Mouse (Mus musculus) MEL (cell line): ENCODE measurements at regions not wholly inside any gene's neighbourhood (a gene's known extent, or its start where the extent isn't known, plus 50 kb on each side); places are given as distances from the start of the nearest gene placed in this dataset.

ENCODE experiments used
- DNase-seq: peaks from one replicate; pipeline ENCODE4 v3.0.0; 2011; ENCODE audit warnings: low read depth, low spot score
- H3K27ac ChIP-seq: 2 replicates; pipeline ENCODE4 v1.5.1; 2012; ENCODE audit warnings: low read depth, mild to moderate bottlenecking, control low read depth, low read length, moderate library complexity; ENCODE audit not compliant: control insufficient read depth
- H3K27me3 ChIP-seq, 2 experiments: fragments of 150-350 bp in 1 of 2; sonication (generic) in 1 of 2; 2 replicates each; pipeline ENCODE4 v1.6.1; 2012; ENCODE audit warnings: low read length in 2 of 2, mild to moderate bottlenecking in 2 of 2, improper control_type of control experiment in 1 of 2, moderate library complexity in 1 of 2; ENCODE audit not compliant: insufficient read depth in 2 of 2, control insufficient read depth in 1 of 2
- H3K36me3 ChIP-seq, 2 experiments: 2 replicates each; pipeline ENCODE4 v1.6.1; 2012 to 2014; ENCODE audit warnings: low read length in 2 of 2, improper control_type of control experiment in 1 of 2, inconsistent platforms in 1 of 2, mild to moderate bottlenecking in 1 of 2; ENCODE audit not compliant: insufficient read depth in 2 of 2, control insufficient read depth in 1 of 2
- H3K4me1 ChIP-seq, 2 experiments: fragments of 150-350 bp in 1 of 2; sonication (generic) in 1 of 2; 2 replicates each; pipeline ENCODE4 v1.6.1; 2012; ENCODE audit warnings: low read length in 2 of 2, improper control_type of control experiment in 1 of 2, mild to moderate bottlenecking in 1 of 2; ENCODE audit not compliant: insufficient read depth in 2 of 2, control insufficient read depth in 1 of 2
- H3K4me3 ChIP-seq, 2 experiments: fragments of 150-350 bp in 1 of 2; sonication (generic) in 1 of 2; 2 replicates each; pipeline ENCODE4 v1.5.1; 2012; ENCODE audit warnings: low read depth in 2 of 2, low read length in 2 of 2, mild to moderate bottlenecking in 2 of 2, moderate library complexity in 2 of 2, control low read depth in 1 of 2, improper control_type of control experiment in 1 of 2; ENCODE audit not compliant: control insufficient read depth in 1 of 2, insufficient read depth in 1 of 2
- H3K79me2 ChIP-seq: 2 replicates; pipeline ENCODE4 v1.6.1; 2012; ENCODE audit warnings: mild to moderate bottlenecking, low read length, moderate library complexity; ENCODE audit not compliant: control insufficient read depth, poor library complexity, insufficient read depth
- H3K9ac ChIP-seq: 2 replicates; pipeline ENCODE4 v1.6.1; 2012; ENCODE audit warnings: low read depth, mild to moderate bottlenecking, control low read depth, low read length, moderate library complexity; ENCODE audit not compliant: control insufficient read depth, poor library complexity, severe bottlenecking
- H3K9me3 ChIP-seq: fragments of 150-350 bp; sonication (generic); replicated peaks from 2 replicates; pipeline ENCODE4 v1.6.1; 2012; ENCODE audit warnings: mild to moderate bottlenecking, low read length, improper control_type of control experiment, moderate library complexity; ENCODE audit not compliant: insufficient read depth
- BHLHE40 ChIP-seq: IDR thresholded peaks from 2 replicates; pipeline ENCODE4 v1.6.1; 2012; ENCODE audit warnings: low read depth, mild to moderate bottlenecking, inconsistent platforms, low read length, improper control_type of control experiment, borderline replicate concordance
- CHD1 ChIP-seq: IDR thresholded peaks from 2 replicates; pipeline ENCODE4 v1.6.1; 2012; ENCODE audit warnings: low read depth, mild to moderate bottlenecking, inconsistent platforms, low read length, improper control_type of control experiment
- CHD2 ChIP-seq: IDR thresholded peaks from 2 replicates; pipeline ENCODE4 v1.6.1; 2011; ENCODE audit warnings: low read length, improper control_type of control experiment
- E2F4 ChIP-seq: IDR thresholded peaks from 2 replicates; pipeline ENCODE4 v1.6.1; 2011; ENCODE audit warnings: low read depth, low read length, improper control_type of control experiment, borderline replicate concordance
- ELF1 ChIP-seq: IDR thresholded peaks from 2 replicates; pipeline ENCODE4 v1.6.1; 2014; ENCODE audit warnings: low read depth, mild to moderate bottlenecking, inconsistent platforms, low read length, improper control_type of control experiment, moderate library complexity
- EP300 ChIP-seq, 2 experiments: IDR thresholded peaks; 2 replicates each; pipeline ENCODE4 v1.6.1; 2011; ENCODE audit warnings: improper control_type of control experiment in 2 of 2, low read length in 2 of 2, low read depth in 1 of 2, mild to moderate bottlenecking in 1 of 2
- ETS1 ChIP-seq: IDR thresholded peaks from 2 replicates; pipeline ENCODE4 v1.6.1; 2012; ENCODE audit warnings: low read depth, mild to moderate bottlenecking, inconsistent platforms, low read length, improper control_type of control experiment, moderate library complexity
- HCFC1 ChIP-seq: IDR thresholded peaks from 2 replicates; pipeline ENCODE4 v1.6.1; 2012; ENCODE audit warnings: low read depth, mild to moderate bottlenecking, inconsistent platforms, low read length, improper control_type of control experiment, moderate library complexity
- JUND ChIP-seq: IDR thresholded peaks from 2 replicates; pipeline ENCODE4 v1.6.1; 2011; ENCODE audit warnings: low read depth, mild to moderate bottlenecking, improper control_type of control experiment, low read length
- MAZ ChIP-seq: IDR thresholded peaks from 2 replicates; pipeline ENCODE4 v1.6.1; 2012; ENCODE audit warnings: low read depth, mild to moderate bottlenecking, inconsistent platforms, low read length, improper control_type of control experiment
- MEF2A ChIP-seq: IDR thresholded peaks from 2 replicates; pipeline ENCODE4 v1.6.1; 2014; ENCODE audit warnings: low read depth, mild to moderate bottlenecking, inconsistent platforms, low read length, improper control_type of control experiment; ENCODE audit not compliant: poor library complexity, insufficient replicate concordance, severe bottlenecking; ENCODE audit errors: extremely low read depth
- MXI1 ChIP-seq: IDR thresholded peaks from 2 replicates; pipeline ENCODE4 v1.6.1; 2011; ENCODE audit warnings: mild to moderate bottlenecking, low read depth, low read length, improper control_type of control experiment
- MYC ChIP-seq: IDR thresholded peaks from 2 replicates; pipeline ENCODE4 v1.6.1; 2011; ENCODE audit warnings: low read depth, mild to moderate bottlenecking, low read length, improper control_type of control experiment, moderate library complexity
- POLR2A ChIP-seq, 2 experiments: IDR thresholded peaks; 2 replicates each; pipeline ENCODE4 v1.6.1; 2011 to 2012; ENCODE audit warnings: low read length in 2 of 2, mild to moderate bottlenecking in 2 of 2, control low read depth in 1 of 2, improper control_type of control experiment in 1 of 2, low read depth in 1 of 2, moderate library complexity in 1 of 2; ENCODE audit not compliant: control insufficient read depth in 1 of 2, insufficient read depth in 1 of 2, poor library complexity in 1 of 2
- RAD21 ChIP-seq: IDR thresholded peaks from 2 replicates; pipeline ENCODE4 v1.6.1; 2011; ENCODE audit warnings: mild to moderate bottlenecking, low read depth, low read length, improper control_type of control experiment
- RCOR1 ChIP-seq: IDR thresholded peaks from 2 replicates; pipeline ENCODE4 v1.6.1; 2012; ENCODE audit warnings: low read depth, mild to moderate bottlenecking, inconsistent platforms, low read length, improper control_type of control experiment
- SIN3A ChIP-seq: IDR thresholded peaks from 2 replicates; pipeline ENCODE4 v1.6.1; 2012; ENCODE audit warnings: low read length, improper control_type of control experiment, inconsistent platforms
- TAL1 ChIP-seq: IDR thresholded peaks from 2 replicates; pipeline ENCODE4 v1.6.1; 2012; ENCODE audit warnings: mild to moderate bottlenecking, inconsistent platforms, low read length, moderate library complexity, mixed read lengths
- USF1 ChIP-seq: IDR thresholded peaks from 2 replicates; pipeline ENCODE4 v1.6.1; 2014; ENCODE audit warnings: low read depth, mild to moderate bottlenecking, inconsistent platforms, low read length, improper control_type of control experiment, moderate library complexity
- USF2 ChIP-seq, 2 experiments: IDR thresholded peaks; 2 replicates each; pipeline ENCODE4 v1.6.1; 2011 to 2012; ENCODE audit warnings: improper control_type of control experiment in 2 of 2, low read length in 2 of 2, borderline replicate concordance in 1 of 2, inconsistent platforms in 1 of 2, low read depth in 1 of 2, mild to moderate bottlenecking in 1 of 2; ENCODE audit not compliant: insufficient read depth in 1 of 2

DNA sequence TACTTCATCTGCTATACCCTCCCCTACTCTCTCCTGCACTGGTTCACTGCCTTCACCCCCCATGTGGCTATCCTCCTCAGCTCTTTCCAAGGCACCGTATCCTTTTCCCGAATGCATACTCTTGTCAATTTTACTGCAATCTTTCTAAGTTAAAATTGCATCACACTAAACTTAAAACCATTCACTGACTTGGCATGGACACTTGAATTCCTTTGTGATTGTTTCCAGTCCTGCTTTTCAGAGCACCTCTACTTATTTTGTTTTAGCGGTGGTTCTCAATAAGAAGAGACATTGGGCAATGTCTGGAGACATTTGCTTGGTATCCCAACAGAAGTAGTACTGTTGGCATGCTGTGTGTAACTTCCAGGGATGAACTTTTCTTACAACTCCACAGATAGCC lies 192.6 kb upstream of the Ghr start:
- Histone ChIP-seq H3K36me3 (no peaks in the 10 kb centered on the region), H3K4me1 (no peaks in the 10 kb centered on the region), H3K9ac (no peak overlapping the region), H3K79me2 (no peaks in the 10 kb centered on the region), H3K9me3 (no peaks in the 10 kb centered on the region), H3K27me3 (no peaks in the 10 kb centered on the region), H3K27ac (no peak overlapping the region), H3K4me3 (no peak overlapping the region)
- no peak for DNase-seq
- TF ChIP-seq RAD21 (no peak), MAZ (no peak), MXI1 (no peak), HCFC1 (no peak), POLR2A (IDR thresholded peaks at IDR 0.05; ENCODE audit: control insufficient read depth in 1 of 2, insufficient read depth in 1 of 2, low read depth in 1 of 2, low read length in 2 of 2, poor library complexity in 1 of 2) (no peak), TAL1 (no peak), RCOR1 (no peak), BHLHE40 (no peak), ETS1 (no peak), USF2 (IDR thresholded peaks at IDR 0.05; ENCODE audit: borderline replicate concordance in 1 of 2, insufficient read depth in 1 of 2, low read depth in 1 of 2, low read length in 2 of 2) (no peak), CHD2 (no peak), SIN3A (no peak), MEF2A (no peak)

DNA sequence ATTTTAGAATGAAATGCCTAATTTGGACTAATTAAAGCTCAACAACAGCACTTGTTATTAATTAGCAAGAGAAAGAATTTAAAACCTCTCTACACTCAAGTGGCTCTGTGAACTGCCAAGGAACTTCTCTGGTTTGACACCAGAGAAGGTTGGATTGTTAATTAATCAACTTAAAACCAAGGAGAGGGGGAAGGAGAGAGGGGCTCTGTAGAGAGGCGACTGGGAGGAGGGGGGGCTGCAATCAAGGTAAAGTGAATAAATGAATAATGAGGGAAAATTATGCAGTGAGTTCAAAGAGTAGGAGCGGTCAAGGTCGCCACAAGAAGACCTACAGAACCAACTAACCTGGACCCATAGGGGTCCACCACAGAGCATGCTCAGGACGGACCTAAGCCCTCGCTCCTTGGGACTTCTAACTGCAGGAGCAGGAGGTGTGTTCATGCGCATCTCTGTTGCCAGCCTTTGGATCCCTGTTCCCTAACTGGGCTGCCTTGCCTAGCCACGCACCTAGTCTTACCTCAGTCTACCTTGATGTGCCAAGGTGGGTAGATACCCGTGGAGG lies 189.0 kb upstream of the Ghr start:
- H3K9ac ChIP-seq: no peak overlapping the region
- no peak overlapping the region for H3K4me3 ChIP-seq
- H3K27ac ChIP-seq: no peak overlapping the region
- no peaks in the 10 kb centered on the region for H3K9me3 ChIP-seq
- H3K36me3 ChIP-seq: no peaks in the 10 kb centered on the region
- no peaks in the 10 kb centered on the region for H3K4me1 ChIP-seq
- H3K27me3 ChIP-seq: no peaks in the 10 kb centered on the region
- TF ChIP-seq JUND (no peak), CHD1 (no peak), MYC (no peak), MEF2A (no peak), MXI1 (no peak), EP300 (IDR thresholded peaks at IDR 0.05; ENCODE audit: low read depth in 1 of 2, low read length in 2 of 2) (no peak), ELF1 (no peak), USF1 (no peak), E2F4 (no peak)
- H3K79me2 ChIP-seq: no peaks in the 10 kb centered on the region
- DNase-seq: no peak
